Mouse (Mus musculus) lung, postnatal 0 days (tissue): ENCODE data around the gene Gli2. TPM values are rescaled to one million over a fixed set of nuclear protein-coding genes. Genes with fewer than 3 reads are reported as not detected.

Source experiments
- ATAC-seq: fragments of 200-750 bp; cut with Nextera tagmentation; 2 replicates; pipeline ENCODE4 v1.8.0; 2017; ENCODE audit warnings: moderate library complexity
- DNase-seq: peaks from one replicate; pipeline ENCODE4 v3.0.0-alpha.2; 2016; ENCODE audit warnings: low spot score
- H3K27ac ChIP-seq: fragments of 300-500 bp; sonication (generic); 2 replicates; pipeline ENCODE4 v1.5.1; 2014; ENCODE audit warnings: antibody characterized with exemption, mild to moderate bottlenecking, low read length, mixed read lengths
- H3K27me3 ChIP-seq: fragments of 300-500 bp; sonication (generic); replicated peaks from 2 replicates; pipeline ENCODE4 v1.6.1; 2014; ENCODE audit warnings: low read length, mixed read lengths; ENCODE audit not compliant: insufficient read depth
- H3K36me3 ChIP-seq: fragments of 300-500 bp; sonication (generic); 2 replicates; pipeline ENCODE4 v1.6.1; 2014; ENCODE audit warnings: low read length, mixed read lengths; ENCODE audit not compliant: insufficient read depth
- H3K4me1 ChIP-seq: fragments of 300-500 bp; sonication (generic); 2 replicates; pipeline ENCODE4 v1.6.1; 2014; ENCODE audit warnings: antibody characterized with exemption, low read depth, low read length, mixed read lengths; ENCODE audit not compliant: insufficient read depth
- H3K4me2 ChIP-seq: fragments of 300-500 bp; sonication (generic); replicated peaks from 2 replicates; pipeline ENCODE4 v1.6.1; 2014; ENCODE audit warnings: low read depth, mild to moderate bottlenecking, low read length, moderate library complexity, mixed read lengths
- H3K4me3 ChIP-seq: fragments of 300-500 bp; sonication (generic); 2 replicates; pipeline ENCODE4 v1.5.1; 2014; ENCODE audit warnings: low read depth, low read length
- H3K9ac ChIP-seq: fragments of 300-500 bp; sonication (generic); replicated peaks from 2 replicates; pipeline ENCODE4 v1.6.1; 2014; ENCODE audit warnings: low read depth, mild to moderate bottlenecking
- H3K9me3 ChIP-seq: fragments of 300-500 bp; sonication (generic); 2 replicates; pipeline ENCODE4 v1.6.1; 2016; ENCODE audit warnings: low read length, mixed read lengths
- CTCF ChIP-seq: IDR thresholded peaks from 2 replicates; pipeline ENCODE4 v1.5.1; 2016; ENCODE audit warnings: antibody characterized with exemption, mild to moderate bottlenecking
- EP300 ChIP-seq: IDR thresholded peaks from 2 replicates; pipeline ENCODE4 v1.6.1; 2016; ENCODE audit warnings: antibody characterized with exemption, mild to moderate bottlenecking, control low read depth
- WGBS: fragments of 180-500 bp; shearing (Covaris S2); extraction: QIAGEN DNeasy Blood & Tissue Kit; methylation state at CpG from one replicate; pipeline ENCODE4 v1.1.7; 2014; 5-methylcytosine and 5-hydroxymethylcytosine counted together
- polyA plus RNA-seq: library from polyadenylated mRNA; unstranded; fragments of >200 nt; fragmentation: Nextera tagmentation; extraction: Ambion mirVana; gene quantifications from 2 replicates; pipeline ENCODE4 v1.2.1, GENCODE M21; 2015

The Gli2 gene
- polyA plus RNA-seq, 1 experiment from 2014 or later = 2.7 TPM

GRCm38 (mm10) chr1:118936108-118936507 lies 117.3 kb downstream of the Gli2 start:
- H3K9ac ChIP-seq = no peak overlapping the region
- H3K4me2 ChIP-seq = no peak overlapping the region
- DNase-seq (no peak), ATAC-seq (peak; percentile 40)
- no peak overlapping the region for H3K4me3 ChIP-seq
- no peaks in the 10 kb centered on the region for H3K9me3 ChIP-seq
- H3K36me3 ChIP-seq = no peaks in the 10 kb centered on the region
- 19% methylated on average over 4 of the region's 4 CpGs for WGBS
- TF ChIP-seq CTCF = no peak
- TF ChIP-seq EP300 = no peak
- no peaks in the 10 kb centered on the region; the same call in 1 of the 2 replicates for H3K27me3 ChIP-seq
- no peak overlapping the region for H3K27ac ChIP-seq
- no peaks in the 10 kb centered on the region for H3K4me1 ChIP-seq

- no peak overlapping the region for H3K4me3 ChIP-seq
- H3K27me3 ChIP-seq = no peaks in the 10 kb centered on the region; the same call in 1 of the 2 replicates
- ATAC-seq = no peak
- no peaks in the 10 kb centered on the region for H3K4me1 ChIP-seq
- H3K27ac ChIP-seq = no peak overlapping the region
- TF ChIP-seq CTCF (no peak), EP300 (no peak)
- no peaks in the 10 kb centered on the region for H3K9me3 ChIP-seq
- no peak for DNase-seq
- whole genome bisulfite sequencing = 63% methylated on average over 6 of the region's 6 CpGs
- no peak overlapping the region for H3K9ac ChIP-seq
- no peaks in the 10 kb centered on the region for H3K36me3 ChIP-seq
- no peak overlapping the region for H3K4me2 ChIP-seq
Measured at GRCm38 (mm10) chr1:118935518-118935917, 117.9 kb downstream of the Gli2 start.

GRCm38 (mm10) chr1:118932167-118932566 lies 121.3 kb downstream of the Gli2 start:
- no peaks in the 10 kb centered on the region for H3K36me3 ChIP-seq
- no peak overlapping the region for H3K4me3 ChIP-seq
- no peaks in the 10 kb centered on the region for H3K9me3 ChIP-seq
- no peak overlapping the region for H3K4me2 ChIP-seq
- H3K27me3 ChIP-seq = no peaks in the 10 kb centered on the region
- WGBS = 86% methylated on average over 5 of the region's 5 CpGs
- H3K9ac ChIP-seq = no peak overlapping the region
- DNase-seq (no peak), ATAC-seq (no peak)
- no peak for TF ChIP-seq CTCF
- no peak for TF ChIP-seq EP300
- no peak overlapping the region for H3K27ac ChIP-seq
- no peaks in the 10 kb centered on the region for H3K4me1 ChIP-seq

- DNase-seq (peak; percentile 21), ATAC-seq (peak; percentile 70)
- no peak overlapping the region for H3K9ac ChIP-seq
- no peak overlapping the region for H3K4me2 ChIP-seq
- H3K27me3 ChIP-seq = no peaks in the 10 kb centered on the region; the same call in 1 of the 2 replicates
- WGBS = 44% methylated on average over 12 of the region's 12 CpGs
- H3K36me3 ChIP-seq = no peaks in the 10 kb centered on the region
- H3K4me3 ChIP-seq = no peak overlapping the region
- no peaks in the 10 kb centered on the region for H3K9me3 ChIP-seq
- H3K4me1 ChIP-seq = no peaks in the 10 kb centered on the region
- TF ChIP-seq EP300 = no peak
- TF ChIP-seq CTCF = no peak
- H3K27ac ChIP-seq = no peak overlapping the region
Measured at GRCm38 (mm10) chr1:118927543-118928354, 125.7 kb downstream of the Gli2 start.

GRCm38 (mm10) chr1:118926556-118926955 lies 126.9 kb downstream of the Gli2 start:
- no peaks in the 10 kb centered on the region; the same call in 1 of the 2 replicates for H3K27me3 ChIP-seq
- H3K4me1 ChIP-seq = no peaks in the 10 kb centered on the region
- ATAC-seq (no peak), DNase-seq (no peak)
- H3K4me2 ChIP-seq = no peak overlapping the region
- TF ChIP-seq CTCF (no peak), EP300 (no peak)
- H3K9ac ChIP-seq = no peak overlapping the region
- no peaks in the 10 kb centered on the region for H3K36me3 ChIP-seq
- H3K4me3 ChIP-seq = no peak overlapping the region
- 89% methylated on average over 7 of the region's 7 CpGs for WGBS
- H3K9me3 ChIP-seq = no peaks in the 10 kb centered on the region
- no peak overlapping the region for H3K27ac ChIP-seq

GRCm38 (mm10) chr1:118922189-118922588 lies 131.2 kb downstream of the Gli2 start:
- no peak for DNase-seq
- no peak overlapping the region for H3K4me2 ChIP-seq
- no peak for ATAC-seq
- no peak overlapping the region for H3K4me3 ChIP-seq
- H3K4me1 ChIP-seq = no peaks in the 10 kb centered on the region
- no peak for TF ChIP-seq CTCF
- TF ChIP-seq EP300 = no peak
- no peaks in the 10 kb centered on the region for H3K36me3 ChIP-seq
- no peaks in the 10 kb centered on the region; the same call in 1 of the 2 replicates for H3K27me3 ChIP-seq
- no peak overlapping the region for H3K9ac ChIP-seq
- no peaks in the 10 kb centered on the region for H3K9me3 ChIP-seq
- H3K27ac ChIP-seq = no peak overlapping the region
- WGBS = 78% methylated on average over 6 of the region's 6 CpGs
